Mouse (Mus musculus) olfactory bulb, adult 2 months (tissue): ENCODE results near the gene Pcca. TPM values are rescaled to one million over a fixed set of nuclear protein-coding genes. Genes with fewer than 3 reads are reported as not detected.

ENCODE experiments used
- H3K27ac ChIP-seq: fragments of 200-500 bp; 2 replicates; pipeline ENCODE4 v1.5.1; 2012; ENCODE audit warnings: low read depth, low read length; ENCODE audit not compliant: insufficient read depth
- H3K4me1 ChIP-seq: fragments of 200-500 bp; 2 replicates; pipeline ENCODE4 v1.6.1; 2012; ENCODE audit warnings: low read length; ENCODE audit not compliant: control insufficient read depth, insufficient read depth
- H3K4me3 ChIP-seq: fragments of 200-500 bp; 2 replicates; pipeline ENCODE4 v1.5.1; 2012; ENCODE audit warnings: mild to moderate bottlenecking, low read depth, low read length, moderate library complexity; ENCODE audit not compliant: insufficient read depth
- CTCF ChIP-seq: fragments of 200-500 bp; IDR thresholded peaks from 2 replicates; pipeline ENCODE4 v1.5.1; 2012; ENCODE audit warnings: low read depth, mild to moderate bottlenecking, low read length, moderate library complexity; ENCODE audit not compliant: insufficient read depth
- POLR2A ChIP-seq: fragments of 200-500 bp; IDR thresholded peaks from 2 replicates; pipeline ENCODE4 v1.6.1; 2012; ENCODE audit warnings: mild to moderate bottlenecking, low read depth, low read length, moderate library complexity; ENCODE audit not compliant: insufficient read depth
- WGBS: fragments of 180-500 bp; shearing (Covaris S2); methylation state at CpG from one replicate; pipeline ENCODE4 v1.1.7; 2018; 5-methylcytosine and 5-hydroxymethylcytosine counted together
- polyA plus RNA-seq: library from polyadenylated mRNA; stranded (reverse); fragments of >200 nt; gene quantifications from 2 replicates; pipeline ENCODE4 v1.2.4, GENCODE M21; 2012; ENCODE audit warnings: low replicate concordance; ENCODE audit not compliant: missing spikeins, insufficient read depth, insufficient read length

Gene Pcca
- polyA plus RNA-seq, 1 experiment = not detected

DNA sequence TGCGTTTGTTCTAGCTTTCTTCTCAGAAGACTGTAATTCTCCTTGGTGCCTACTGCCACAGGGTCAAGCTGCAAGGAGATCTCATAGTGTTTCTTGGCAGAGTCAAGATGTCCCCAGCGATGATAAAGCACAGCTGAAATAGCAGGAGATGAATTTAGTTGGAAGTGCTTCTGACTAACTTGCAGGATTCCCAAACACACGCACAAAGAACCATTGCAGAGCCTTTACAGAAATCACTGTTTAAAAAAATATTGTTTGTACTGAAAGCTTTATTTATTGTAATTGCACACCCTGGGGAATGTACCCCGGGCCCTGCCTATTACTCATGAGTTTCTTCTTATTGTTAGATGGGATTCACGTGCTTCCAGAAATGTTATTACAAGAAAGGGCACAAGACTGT, 385.9 kb downstream of the Pcca start:
- Histone ChIP-seq H3K4me3 (no peak overlapping the region), H3K4me1 (no peaks in the 10 kb centered on the region), H3K27ac (no peak overlapping the region)
- TF ChIP-seq POLR2A (no peak), CTCF (no peak)
- 28% methylated on average over 5 of the region's 5 CpGs for WGBS

- no peak overlapping the region for H3K27ac ChIP-seq
- no peak overlapping the region for H3K4me3 ChIP-seq
- WGBS = 59% methylated on average over 1 of the region's 1 CpGs
- TF ChIP-seq CTCF (no peak), POLR2A (no peak)
- no peaks in the 10 kb centered on the region for H3K4me1 ChIP-seq
Measured at GRCm38 (mm10) chr14:122936460-122936859, 402.3 kb downstream of the Pcca start.

Other genes starting within 250 kb of the Pcca start
- gene Gm5089, start 83.2 kb upstream of the Pcca start, polyA plus RNA-seq = not detected in 2 replicates
- not detected in 2 replicates for gene Zic5, start 68.6 kb upstream of the Pcca start, polyA plus RNA-seq
- gene Zic2, start 58.9 kb upstream of the Pcca start, polyA plus RNA-seq = not detected in 2 replicates
- not detected in 2 replicates for gene Gm10837, start 43.7 kb upstream of the Pcca start, polyA plus RNA-seq